Mouse (Mus musculus): ENCODE data around the gene Trpd52l3.

DNA sequence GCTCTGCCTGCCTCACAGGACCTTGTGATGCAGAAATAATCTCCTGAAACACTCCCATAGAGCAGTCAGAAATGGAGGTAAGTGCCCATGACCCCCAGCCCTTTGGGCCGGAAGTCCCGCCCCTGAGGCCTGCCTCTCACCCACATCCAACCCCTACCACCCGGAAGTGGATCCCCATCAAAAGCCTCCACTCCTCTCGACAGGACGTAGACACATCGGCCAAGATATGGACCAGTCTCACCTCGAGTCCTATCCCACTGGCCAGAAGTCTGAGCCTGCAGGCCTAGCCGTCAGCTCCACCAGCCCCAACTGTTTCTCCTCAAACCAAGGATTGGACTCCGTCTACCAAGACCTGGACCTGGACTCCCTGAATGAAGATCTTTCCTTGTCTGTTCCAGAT lies at the start of gene Trpd52l3:
- no peak for TF ChIP-seq POLR2A (IDR thresholded peaks at IDR 0.05; ENCODE audit: borderline replicate concordance, low read depth, low read length)
- TF ChIP-seq CTCF (IDR thresholded peaks at IDR 0.05; ENCODE audit: low read depth, low read length): no peak

Data from bone marrow macrophage, adult 2 months (primary cell).